Mouse (Mus musculus): ENCODE results near the gene Syt1.

The Syt1 gene

DNA sequence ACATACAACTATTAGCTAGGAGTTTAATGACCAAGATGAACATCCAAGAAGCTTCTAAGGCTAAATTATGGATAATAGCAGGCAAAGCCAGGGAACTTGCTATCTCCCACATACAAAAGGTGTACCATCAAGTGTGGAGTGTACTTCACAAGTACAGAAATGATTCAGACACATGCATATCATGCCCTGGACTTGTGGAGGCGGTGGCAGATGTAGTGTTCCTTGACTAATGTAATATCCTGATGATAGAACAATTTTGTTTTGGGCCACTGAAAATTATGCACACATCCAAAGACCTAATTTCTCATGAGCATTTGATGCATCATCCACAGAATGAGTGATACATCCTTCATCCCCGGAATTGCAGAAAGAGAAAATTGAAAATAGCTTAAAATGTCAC is 267.0 kb downstream of the Syt1 start:
- no peak for DNase-seq

- no peak for DNase-seq
Observed at GRCm38 (mm10) chr10:108733982-108734381, 276.8 kb downstream of the Syt1 start.

DNA sequence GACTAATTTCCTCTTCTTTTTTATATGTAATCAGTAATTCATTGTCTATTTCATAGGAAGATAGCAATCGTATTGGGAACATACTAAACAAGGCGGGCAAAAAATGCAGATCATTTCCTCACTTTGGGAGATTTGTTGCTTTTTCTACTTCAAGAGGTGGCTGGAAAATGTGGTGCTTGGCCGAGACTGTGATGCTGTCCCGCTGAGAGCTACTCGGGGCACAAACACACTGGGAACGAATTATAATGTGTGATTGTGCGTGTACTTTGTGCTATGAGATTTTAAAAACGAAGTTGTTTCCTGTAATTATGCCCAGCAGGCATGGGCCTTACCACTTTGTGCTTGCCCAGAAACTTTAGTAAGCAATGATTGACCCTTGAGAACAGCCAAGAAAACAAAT is 281.8 kb downstream of the Syt1 start:
- DNase-seq = peak; percentile 41

GRCm38 (mm10) chr10:108726391-108726790 is 284.4 kb downstream of the Syt1 start:
- no peak for DNase-seq

GRCm38 (mm10) chr10:108724878-108725277 is 285.9 kb downstream of the Syt1 start:
- peak; percentile 50 for DNase-seq

DNA sequence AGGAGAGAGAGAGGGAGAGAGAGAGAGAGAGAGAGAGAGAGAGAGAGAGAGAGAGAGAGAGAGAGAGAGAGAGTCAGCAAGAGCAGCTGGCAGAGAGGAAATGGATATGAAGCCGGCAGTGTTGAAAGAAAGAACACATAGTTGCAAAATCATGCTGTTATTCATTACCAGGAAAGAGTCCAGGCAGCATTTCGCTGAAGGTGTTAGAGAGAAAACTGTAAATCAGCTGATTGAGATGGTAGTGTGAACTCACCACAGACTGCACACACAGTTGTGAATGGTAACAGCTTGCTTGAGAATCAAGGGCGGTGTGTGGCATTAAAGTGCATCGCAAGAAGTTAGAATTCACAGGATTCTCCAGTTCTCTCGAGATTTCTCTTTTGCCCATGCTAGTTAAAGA is 300.3 kb downstream of the Syt1 start:
- DNase-seq = no peak

GRCm38 (mm10) chr10:108705658-108706057 is 305.1 kb downstream of the Syt1 start:
- DNase-seq = no peak

DNA sequence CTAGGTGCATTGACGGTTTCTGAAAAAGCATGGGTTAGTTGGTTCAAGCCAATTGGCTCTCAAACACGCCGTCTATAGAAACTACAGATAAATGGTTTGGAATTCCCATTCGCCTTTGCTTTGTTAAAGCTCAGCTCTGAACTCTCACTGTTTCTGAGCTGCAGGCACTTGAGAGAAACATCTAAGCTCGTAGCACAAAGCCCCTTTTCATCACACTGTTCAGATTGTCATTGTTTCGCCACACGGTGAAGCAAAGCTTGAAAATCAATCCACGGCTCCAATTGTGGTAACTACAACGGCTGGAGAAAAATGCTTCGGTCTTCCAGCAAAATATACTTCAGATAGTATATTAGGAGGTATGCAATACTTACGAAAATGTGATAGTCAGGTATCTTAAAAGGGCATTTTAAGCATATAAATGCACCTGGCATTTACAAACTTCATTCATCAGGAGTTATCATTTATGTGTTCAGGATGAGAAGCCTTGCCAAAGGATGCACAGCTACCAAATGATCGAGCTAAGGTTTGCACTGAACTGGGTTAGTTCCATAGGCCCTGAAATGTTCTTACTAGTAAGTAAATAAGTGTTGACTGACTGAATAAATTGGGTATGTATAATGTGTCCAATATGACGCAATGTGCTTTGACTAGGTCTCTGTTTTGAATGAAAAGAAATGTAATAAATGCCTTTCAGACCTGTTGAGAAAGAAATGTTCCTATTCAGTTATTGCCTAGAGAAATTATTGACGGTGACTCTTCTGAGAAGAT is 309.2 kb downstream of the Syt1 start:
- no peak for DNase-seq

DNA sequence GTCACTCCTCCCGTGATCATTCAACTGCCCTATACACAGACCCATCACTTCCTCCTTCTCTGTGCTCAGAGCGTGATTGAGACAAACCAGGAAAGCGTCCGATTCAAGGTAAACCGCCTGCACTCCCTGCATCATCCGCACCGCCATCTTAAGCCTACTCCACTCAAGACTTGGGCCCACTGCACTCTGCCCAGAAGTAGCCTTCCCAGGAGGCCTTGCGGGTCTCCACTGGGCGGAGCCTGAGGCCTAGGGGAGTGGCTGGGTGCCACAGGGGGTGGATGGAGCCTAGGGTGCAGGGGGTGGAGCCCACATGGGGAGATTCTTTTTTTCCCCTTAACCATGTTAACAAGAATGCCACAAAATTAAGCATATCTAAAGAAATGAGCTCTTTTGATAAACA is 310.8 kb downstream of the Syt1 start, which contains the start of gene Gm5136:
Gm5136 (minus strand) TSS at position 215 of the 400 bp plus-strand sequence.
- DNase-seq = no peak

GRCm38 (mm10) chr10:108697062-108697461 is 313.7 kb downstream of the Syt1 start:
- DNase-seq = no peak

DNA sequence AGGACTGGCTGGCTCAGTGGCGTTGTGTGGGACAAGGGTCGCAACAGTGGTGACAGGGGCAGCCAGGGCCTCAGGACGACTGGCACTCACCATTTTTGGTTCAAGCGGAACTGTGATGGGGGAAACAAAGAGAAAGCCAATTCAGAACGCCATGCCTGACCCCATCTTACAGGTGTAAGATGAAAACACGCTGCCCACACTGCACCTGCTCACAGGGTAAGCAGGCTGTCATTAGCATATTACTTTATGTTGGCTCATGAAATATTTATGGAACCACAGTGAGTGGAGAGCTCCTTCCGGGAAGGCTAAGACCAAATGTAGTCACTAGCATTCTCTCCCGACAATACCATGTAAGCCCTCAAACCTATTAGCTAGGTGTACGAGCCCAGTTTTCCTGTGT is 319.8 kb downstream of the Syt1 start:
- DNase-seq = no peak

- DNase-seq = no peak
Observed at GRCm38 (mm10) chr10:108686696-108687095, 324.1 kb downstream of the Syt1 start.

GRCm38 (mm10) chr10:108679675-108680390 is 330.9 kb downstream of the Syt1 start:
- DNase-seq = peak; percentile 59

DNA sequence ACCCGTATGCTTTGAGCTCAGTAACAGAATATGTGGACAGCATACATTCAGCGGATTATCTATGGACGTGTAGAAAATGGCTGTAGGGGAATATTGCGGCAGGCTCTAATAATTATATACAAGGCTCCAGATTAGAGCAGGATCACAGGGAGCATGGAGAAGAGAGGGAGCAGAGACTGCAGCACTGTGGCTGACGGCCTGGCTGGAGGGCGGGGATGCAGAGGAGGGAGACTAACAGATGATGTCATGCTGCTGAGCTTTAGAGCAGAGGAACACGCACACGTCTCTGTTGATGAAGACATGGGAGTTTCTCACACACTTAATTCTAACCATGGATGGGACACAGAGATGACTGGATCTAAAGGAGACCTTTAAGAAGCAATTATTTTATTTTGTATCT is 333.7 kb downstream of the Syt1 start:
- DNase-seq = no peak

DNA sequence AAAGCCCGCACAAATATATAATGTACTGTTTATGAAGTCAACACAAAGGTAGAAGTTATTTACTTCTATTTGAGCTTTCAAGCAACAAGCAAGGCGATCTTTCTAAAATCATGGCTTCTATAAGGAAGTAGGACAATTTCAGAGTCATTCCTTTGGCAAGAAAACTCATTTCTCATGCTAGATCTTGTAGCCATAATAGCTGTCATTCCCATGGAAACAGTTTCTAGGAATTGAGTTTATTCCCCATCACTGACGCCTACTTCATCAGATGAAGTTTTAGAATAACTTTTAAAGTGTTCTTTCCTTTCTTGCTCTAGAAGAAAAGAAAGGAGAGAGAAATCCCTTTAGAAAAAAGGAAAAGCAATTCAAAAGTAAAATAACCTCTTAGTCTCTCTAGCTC is 341.8 kb downstream of the Syt1 start:
- DNase-seq = no peak

- no peak for DNase-seq
Observed at GRCm38 (mm10) chr10:108660295-108660694, 350.5 kb downstream of the Syt1 start.

GRCm38 (mm10) chr10:108658300-108658699 is 352.5 kb downstream of the Syt1 start:
- DNase-seq = no peak

DNA sequence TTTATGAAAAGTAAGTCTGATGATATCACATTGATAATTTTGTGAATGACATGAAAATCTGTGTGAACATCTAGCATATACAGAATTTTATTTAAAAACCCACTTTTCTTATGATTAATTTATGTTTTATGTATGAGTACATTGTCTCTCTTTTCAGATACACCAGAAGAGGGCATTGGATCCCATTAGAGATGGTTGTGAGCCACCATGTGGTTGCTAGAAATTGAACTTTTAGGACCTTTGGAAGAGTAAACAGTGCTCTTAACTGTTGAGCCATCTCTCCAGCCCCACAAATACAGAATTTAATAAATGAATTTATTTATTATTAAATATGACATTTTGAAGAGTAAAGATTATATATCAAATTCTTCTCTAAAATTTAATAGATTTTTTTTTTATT is 353.1 kb downstream of the Syt1 start:
- no peak for DNase-seq

- DNase-seq = no peak
Observed at GRCm38 (mm10) chr10:108656898-108657297, 353.9 kb downstream of the Syt1 start.

- DNase-seq = peak; percentile 45
Observed at GRCm38 (mm10) chr10:108655074-108655473, 355.7 kb downstream of the Syt1 start.

DNA sequence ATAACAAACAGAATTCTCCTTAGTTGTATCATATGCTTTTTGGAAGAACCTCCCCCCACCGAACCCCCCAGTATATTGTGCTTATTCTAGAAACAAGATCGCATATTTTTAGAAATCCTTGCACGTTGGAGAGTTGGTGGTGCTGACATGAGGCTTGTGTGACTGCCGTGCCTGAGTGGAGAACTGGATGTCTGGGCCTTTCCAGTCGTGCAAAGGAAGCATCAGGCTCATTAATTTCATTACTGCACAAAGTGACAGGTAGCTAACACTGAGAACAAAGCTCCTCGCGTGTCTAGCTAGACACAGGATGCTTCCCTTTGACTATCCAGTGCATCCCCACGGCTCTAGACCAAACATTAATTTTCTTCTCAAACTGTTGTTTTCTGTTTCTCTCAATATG is 358.0 kb downstream of the Syt1 start:
- DNase-seq = no peak

- peak; percentile 39 for DNase-seq
Observed at GRCm38 (mm10) chr10:108652066-108652465, 358.7 kb downstream of the Syt1 start.

GRCm38 (mm10) chr10:108649174-108649573 is 361.6 kb downstream of the Syt1 start:
- peak; percentile 62 for DNase-seq

GRCm38 (mm10) chr10:108643915-108644314 is 366.9 kb downstream of the Syt1 start:
- no peak for DNase-seq

Measured in cerebellum, adult 8-10 months (tissue).